Mouse (Mus musculus): Measurements from ENCODE around the gene Rapgefl1. TPM values are rescaled to one million over a fixed set of nuclear protein-coding genes. Genes with fewer than 3 reads are reported as not detected.

Rapgefl1 gene
- polyA plus RNA-seq, 1 experiment from 2014 or later: 13.1 TPM

GRCm38 (mm10) chr11:98870791-98871190, 34.2 kb downstream of the Rapgefl1 start:
- peaks cover 15% of the 10 kb centered on the region for H3K4me1 ChIP-seq (replicated peaks)
- no peak overlapping the region for H3K4me3 ChIP-seq
- H3K9ac ChIP-seq: no peak overlapping the region
- no peak overlapping the region for H3K4me2 ChIP-seq
- H3K27ac ChIP-seq (replicated peaks): 0 out of 2 replicates have a peak overlapping the region, but pooled peaks have one; percentile 17
- no peaks in the 10 kb centered on the region for H3K9me3 ChIP-seq
- H3K36me3 ChIP-seq: peaks cover 11% of the 10 kb centered on the region
- 79% methylated on average over 5 of the region's 5 CpGs for WGBS
- ATAC-seq (ENCODE audit: low FRiP score, low read depth): no peak
- H3K27me3 ChIP-seq: no peaks in the 10 kb centered on the region

GRCm38 (mm10) chr11:98871416-98871815, 34.8 kb downstream of the Rapgefl1 start:
- peaks cover 11% of the 10 kb centered on the region for H3K36me3 ChIP-seq
- 66% methylated on average over 4 of the region's 4 CpGs for WGBS
- H3K9ac ChIP-seq: no peak overlapping the region
- H3K4me1 ChIP-seq (replicated peaks): peaks cover 15% of the 10 kb centered on the region
- 0 out of 2 replicates have a peak overlapping the region, but pooled peaks have one; percentile 39 for H3K27ac ChIP-seq (replicated peaks)
- H3K4me3 ChIP-seq: no peak overlapping the region
- no peak overlapping the region for H3K4me2 ChIP-seq
- no peaks in the 10 kb centered on the region for H3K9me3 ChIP-seq
- H3K27me3 ChIP-seq: no peaks in the 10 kb centered on the region
- ATAC-seq (ENCODE audit: low FRiP score, low read depth): no peak

- no peaks in the 10 kb centered on the region for H3K9me3 ChIP-seq
- 66% methylated on average over 4 of the region's 4 CpGs for WGBS
- peak overlapping the region; percentile 39; the same call in 1 of the 2 replicates for H3K27ac ChIP-seq (replicated peaks)
- ATAC-seq (ENCODE audit: low FRiP score, low read depth): no peak
- no peak overlapping the region for H3K4me3 ChIP-seq
- no peaks in the 10 kb centered on the region for H3K27me3 ChIP-seq
- H3K9ac ChIP-seq: no peak overlapping the region
- peaks cover 15% of the 10 kb centered on the region for H3K4me1 ChIP-seq (replicated peaks)
- peaks cover 11% of the 10 kb centered on the region for H3K36me3 ChIP-seq
- no peak overlapping the region for H3K4me2 ChIP-seq
These were observed 35.5 kb downstream of the Rapgefl1 start for GRCm38 (mm10) chr11:98872040-98872439.

GRCm38 (mm10) chr11:98873900-98874299, 37.3 kb downstream of the Rapgefl1 start:
- H3K36me3 ChIP-seq: peaks cover 5% of the 10 kb centered on the region; the same call in 1 of the 2 replicates
- WGBS: 96% methylated on average over 9 of the region's 9 CpGs
- H3K4me1 ChIP-seq (replicated peaks): peaks cover 12% of the 10 kb centered on the region

GRCm38 (mm10) chr11:98877001-98877400, 40.4 kb downstream of the Rapgefl1 start:
- no peak overlapping the region for H3K4me3 ChIP-seq
- no peaks in the 10 kb centered on the region for H3K36me3 ChIP-seq
- H3K27me3 ChIP-seq: no peaks in the 10 kb centered on the region
- ATAC-seq (ENCODE audit: low FRiP score, low read depth): no peak
- no peak overlapping the region for H3K4me2 ChIP-seq
- H3K9me3 ChIP-seq: no peaks in the 10 kb centered on the region
- no peak overlapping the region for H3K27ac ChIP-seq (replicated peaks)
- H3K4me1 ChIP-seq (replicated peaks): peaks cover 5% of the 10 kb centered on the region; the same call in 1 of the 2 replicates
- H3K9ac ChIP-seq: no peak overlapping the region
- WGBS: 66% methylated on average over 9 of the region's 9 CpGs

More at GRCm38 (mm10) chr11:98873900-98874299, 37.3 kb downstream of the Rapgefl1 start:
- Histone ChIP-seq H3K9me3 (no peaks in the 10 kb centered on the region), H3K27me3 (no peaks in the 10 kb centered on the region), H3K4me3 (no peak overlapping the region), H3K9ac (no peak overlapping the region), H3K4me2 (no peak overlapping the region), H3K27ac (replicated peaks) (no peak overlapping the region)
- ATAC-seq (ENCODE audit: low FRiP score, low read depth): no peak

GRCm38 (mm10) chr11:98887703-98888102, 51.1 kb downstream of the Rapgefl1 start:
- H3K27ac ChIP-seq (replicated peaks): no peak overlapping the region
- ATAC-seq (ENCODE audit: low FRiP score, low read depth): no peak
- H3K36me3 ChIP-seq: peaks cover 60% of the 10 kb centered on the region
- no peak overlapping the region for H3K9ac ChIP-seq
- H3K9me3 ChIP-seq: no peaks in the 10 kb centered on the region
- H3K4me1 ChIP-seq (replicated peaks): no peaks in the 10 kb centered on the region
- WGBS: 96% methylated on average over 3 of the region's 3 CpGs
- H3K4me3 ChIP-seq: no peak overlapping the region
- no peak overlapping the region for H3K4me2 ChIP-seq
- H3K27me3 ChIP-seq: no peaks in the 10 kb centered on the region

- H3K36me3 ChIP-seq: peaks cover 72% of the 10 kb centered on the region
- no peak overlapping the region for H3K27ac ChIP-seq (replicated peaks)
- 97% methylated on average over 4 of the region's 4 CpGs for WGBS
- no peak overlapping the region for H3K4me2 ChIP-seq
- no peaks in the 10 kb centered on the region for H3K9me3 ChIP-seq
- no peaks in the 10 kb centered on the region for H3K27me3 ChIP-seq
- H3K4me3 ChIP-seq: no peak overlapping the region
- no peak overlapping the region for H3K9ac ChIP-seq
- ATAC-seq (ENCODE audit: low FRiP score, low read depth): no peak
- H3K4me1 ChIP-seq (replicated peaks): no peaks in the 10 kb centered on the region
These were observed 52.5 kb downstream of the Rapgefl1 start for GRCm38 (mm10) chr11:98889077-98889476.

- peaks cover 77% of the 10 kb centered on the region for H3K36me3 ChIP-seq
- H3K27me3 ChIP-seq: no peaks in the 10 kb centered on the region
- no peak overlapping the region for H3K27ac ChIP-seq (replicated peaks)
- no peak overlapping the region for H3K4me2 ChIP-seq
- no peak for ATAC-seq (ENCODE audit: low FRiP score, low read depth)
- WGBS: 94% methylated on average over 5 of the region's 5 CpGs
- no peaks in the 10 kb centered on the region for H3K4me1 ChIP-seq (replicated peaks)
- H3K9ac ChIP-seq: no peak overlapping the region
- H3K9me3 ChIP-seq: no peaks in the 10 kb centered on the region
- H3K4me3 ChIP-seq: no peak overlapping the region
These were observed 53.4 kb downstream of the Rapgefl1 start for GRCm38 (mm10) chr11:98889977-98890376.

GRCm38 (mm10) chr11:98892426-98892825, 55.8 kb downstream of the Rapgefl1 start:
- Histone ChIP-seq H3K27ac (replicated peaks) (no peak overlapping the region), H3K9me3 (no peaks in the 10 kb centered on the region), H3K27me3 (no peaks in the 10 kb centered on the region), H3K4me1 (replicated peaks) (no peaks in the 10 kb centered on the region), H3K4me2 (no peak overlapping the region), H3K9ac (no peak overlapping the region), H3K36me3 (peaks cover 75% of the 10 kb centered on the region), H3K4me3 (no peak overlapping the region)
- no peak for ATAC-seq (ENCODE audit: low FRiP score, low read depth)
- 53% methylated on average over 5 of the region's 5 CpGs for WGBS

- Histone ChIP-seq H3K9me3 (no peaks in the 10 kb centered on the region), H3K27ac (replicated peaks) (no peak overlapping the region), H3K36me3 (peaks cover 50% of the 10 kb centered on the region), H3K27me3 (no peaks in the 10 kb centered on the region), H3K4me1 (replicated peaks) (no peaks in the 10 kb centered on the region), H3K9ac (no peak overlapping the region), H3K4me2 (no peak overlapping the region), H3K4me3 (no peak overlapping the region)
- 86% methylated on average over 12 of the region's 12 CpGs for WGBS
- no peak for ATAC-seq (ENCODE audit: low FRiP score, low read depth)
These were observed 64.0 kb downstream of the Rapgefl1 start for GRCm38 (mm10) chr11:98900529-98901125.

GRCm38 (mm10) chr11:98902621-98903245, 66.1 kb downstream of the Rapgefl1 start:
- H3K9ac ChIP-seq: no peak overlapping the region
- H3K27me3 ChIP-seq: no peaks in the 10 kb centered on the region
- H3K4me1 ChIP-seq (replicated peaks): peaks cover 5% of the 10 kb centered on the region; the same call in 1 of the 2 replicates
- H3K27ac ChIP-seq (replicated peaks): no peak overlapping the region
- WGBS: 19% methylated on average over 10 of the region's 10 CpGs
- H3K4me3 ChIP-seq: no peak overlapping the region
- ATAC-seq (ENCODE audit: low FRiP score, low read depth): no peak
- H3K36me3 ChIP-seq: peaks cover 32% of the 10 kb centered on the region
- no peak overlapping the region for H3K4me2 ChIP-seq
- no peaks in the 10 kb centered on the region for H3K9me3 ChIP-seq

Measured in hindbrain, embryonic 15.5 days (tissue).